In the genomic region with DNA sequence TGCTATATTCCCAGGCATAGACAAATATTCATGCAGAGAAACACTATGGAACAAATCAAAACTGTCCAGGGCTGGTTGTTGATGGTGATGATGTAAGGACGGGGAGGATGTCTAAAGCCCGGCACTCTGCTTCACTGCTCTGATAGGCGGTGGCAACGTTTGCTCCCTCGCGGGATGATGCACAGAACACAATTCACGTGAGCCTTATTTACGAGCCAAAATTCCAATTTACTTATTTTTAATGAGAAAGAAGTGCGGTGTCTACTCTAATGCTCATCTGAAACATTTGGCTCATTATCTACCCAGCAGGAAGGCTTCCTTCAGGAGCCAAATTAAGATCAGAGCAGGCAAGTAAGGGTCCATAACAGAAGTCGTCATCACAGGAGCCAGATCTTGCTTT, we compare ENCODE assay signal across 20 mouse cellular contexts.
"Had no signal": no experiment of that assay in that cellular context is flagged by ENCODE, and none has a peak within 500 bp of the region (broad histone marks: within the 10 kb centered on the region; RNA-seq: fewer than 3 reads in every experiment).

No protein-coding gene starts in this region.

- ATAC-seq: intestine, embryonic 16.5 days; liver, embryonic 12.5 days had no signal

- H3K9ac ChIP-seq: heart, embryonic 13.5 days; heart, embryonic 15.5 days; hindbrain, embryonic 15.5 days; kidney, embryonic 15.5 days; limb, embryonic 13.5 days; limb, embryonic 15.5 days; liver, embryonic 12.5 days had no signal

- DNase-seq: gastrocnemius, postnatal 14 days; gastrocnemius, postnatal 36 days; heart, adult 11 months; heart, adult 2 months; heart, postnatal 14 days; heart, postnatal 36 days; kidney, adult 11 months; kidney, postnatal 14 days; layer of hippocampus, adult 9-11 months; layer of hippocampus, postnatal 36 days had no signal

- H3K4me3 ChIP-seq: heart, adult 2 months; heart, embryonic 13.5 days; heart, embryonic 15.5 days; hindbrain, embryonic 15.5 days; kidney, embryonic 15.5 days; limb, embryonic 13.5 days; limb, embryonic 15.5 days; liver, embryonic 12.5 days had no signal

- H3K27me3 ChIP-seq: heart, embryonic 13.5 days; heart, embryonic 15.5 days; hindbrain, embryonic 15.5 days; kidney, embryonic 15.5 days; limb, embryonic 13.5 days; limb, embryonic 15.5 days; liver, embryonic 12.5 days had no signal

- H3K36me3 ChIP-seq: heart, embryonic 15.5 days; hindbrain, embryonic 15.5 days; kidney, embryonic 15.5 days; limb, embryonic 13.5 days; limb, embryonic 15.5 days; liver, embryonic 12.5 days had no signal

- H3K27ac ChIP-seq: heart, adult 2 months; heart, embryonic 13.5 days; heart, embryonic 15.5 days; hindbrain, embryonic 15.5 days; kidney, embryonic 15.5 days; kidney, postnatal 0 days; limb, embryonic 13.5 days; limb, embryonic 15.5 days; liver, embryonic 12.5 days had no signal

- H3K4me2 ChIP-seq: heart, embryonic 11.5 days; heart, embryonic 13.5 days; heart, embryonic 15.5 days; hindbrain, embryonic 15.5 days; kidney, embryonic 15.5 days; limb, embryonic 13.5 days; limb, embryonic 15.5 days; liver, embryonic 12.5 days had no signal

- H3K9me3 ChIP-seq: heart, embryonic 13.5 days; heart, embryonic 15.5 days; hindbrain, embryonic 15.5 days; kidney, embryonic 15.5 days; limb, embryonic 15.5 days; liver, embryonic 12.5 days had no signal

- H3K4me1 ChIP-seq: liver, embryonic 12.5 days had no signal
